Mouse (Mus musculus): ENCODE data around the gene Dlg4.

- TF ChIP-seq CTCF (IDR thresholded peaks at IDR 0.05; ENCODE audit: insufficient read depth, low read depth, low read length), result no peak
- no peak for TF ChIP-seq POLR2A (IDR thresholded peaks at IDR 0.05; ENCODE audit: insufficient read depth, low read depth, low read length)
Measured at GRCm38 (mm10) chr11:70057805-70058204, 41.1 kb downstream of the Dlg4 start.
